Mouse (Mus musculus) stomach, postnatal 0 days (tissue): ENCODE measurements at regions not wholly inside any gene's neighbourhood (a gene's known extent, or its start where the extent isn't known, plus 50 kb on each side); places are given as distances from the start of the nearest gene placed in this dataset.

Source experiments
- CTCF ChIP-seq: IDR thresholded peaks from 2 replicates; pipeline ENCODE4 v1.5.1; 2016; ENCODE audit warnings: antibody characterized with exemption, low read depth, mild to moderate bottlenecking, moderate library complexity
- EP300 ChIP-seq: optimal IDR thresholded peaks from 2 replicates; pipeline ENCODE3; 2016; ENCODE audit warnings: antibody characterized with exemption

- TF ChIP-seq CTCF (no peak), EP300 (no peak)
Observed at GRCm38 (mm10) chr3:120729671-120730070, 441.8 kb downstream of the Rwdd3 start.
